Mouse (Mus musculus) ES-E14 (cell line): ENCODE measurements at regions not wholly inside any gene's neighbourhood (a gene's known extent, or its start where the extent isn't known, plus 50 kb on each side); places are given as distances from the start of the nearest gene placed in this dataset.

Experiments
- HCFC1 ChIP-seq: IDR thresholded peaks from 2 replicates; pipeline ENCODE4 v1.6.1; 2012; ENCODE audit warnings: low read length, inconsistent platforms, borderline replicate concordance; ENCODE audit not compliant: insufficient read depth
- MAFK ChIP-seq: IDR thresholded peaks from 2 replicates; pipeline ENCODE4 v1.6.1; 2014; ENCODE audit warnings: mild to moderate bottlenecking, low read depth, low read length, inconsistent platforms; ENCODE audit not compliant: insufficient read depth

DNA sequence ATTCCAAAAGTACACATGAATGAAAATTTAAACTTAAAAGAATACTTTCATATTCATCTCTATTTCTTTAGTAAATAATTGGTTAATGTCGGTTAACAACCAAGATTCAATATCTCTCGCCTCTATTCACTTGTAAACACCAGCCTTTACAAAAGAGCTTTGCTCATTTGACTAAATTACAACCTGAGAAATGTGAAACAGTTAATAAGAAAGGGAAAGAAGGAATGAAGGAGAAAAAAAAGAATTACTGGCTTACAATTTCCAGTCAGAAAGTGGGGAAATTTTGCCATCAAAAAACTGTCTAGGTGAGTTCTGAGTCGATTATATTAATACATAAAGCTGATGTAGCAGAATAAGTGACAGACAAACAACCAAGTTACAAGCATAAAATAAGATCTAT lies 163.6 kb upstream of the Cypt12 start:
- TF ChIP-seq HCFC1 = no peak
- TF ChIP-seq MAFK = no peak
